Mouse (Mus musculus) spleen, postnatal 14 days (tissue): ENCODE measurements around the gene Vps37c.

Source experiments
- DNase-seq, 2 experiments: peaks; one replicate each; pipeline ENCODE4 v3.0.0; 2021 to 2022; ENCODE audit warnings: low spot score in 2 of 2

Gene Vps37c

GRCm38 (mm10) chr19:10742145-10742544 is 53.6 kb downstream of the Vps37c start:
- DNase-seq = no peak

GRCm38 (mm10) chr19:10742565-10742964 is 54.0 kb downstream of the Vps37c start:
- no peak for DNase-seq

- DNase-seq = no peak
Measured at GRCm38 (mm10) chr19:10747182-10747581, 58.6 kb downstream of the Vps37c start.

GRCm38 (mm10) chr19:10747718-10748117 is 59.2 kb downstream of the Vps37c start:
- no peak for DNase-seq

- no peak for DNase-seq
Measured at GRCm38 (mm10) chr19:10748401-10749102, 60.0 kb downstream of the Vps37c start.

GRCm38 (mm10) chr19:10749295-10749694 is 60.8 kb downstream of the Vps37c start:
- no peak for DNase-seq

- DNase-seq = no peak
Measured at GRCm38 (mm10) chr19:10750161-10750560, 61.6 kb downstream of the Vps37c start.

- DNase-seq = no peak
Measured at GRCm38 (mm10) chr19:10751607-10752006, 63.1 kb downstream of the Vps37c start.

GRCm38 (mm10) chr19:10752106-10752505 is 63.6 kb downstream of the Vps37c start:
- DNase-seq = no peak

GRCm38 (mm10) chr19:10752646-10753045 is 64.1 kb downstream of the Vps37c start:
- DNase-seq = no peak

- no peak for DNase-seq
Measured at GRCm38 (mm10) chr19:10757125-10757524, 68.6 kb downstream of the Vps37c start.

GRCm38 (mm10) chr19:10757526-10757925 is 69.0 kb downstream of the Vps37c start:
- no peak for DNase-seq

- DNase-seq = no peak
Measured at GRCm38 (mm10) chr19:10758708-10759107, 70.2 kb downstream of the Vps37c start.

- DNase-seq = no peak
Measured at GRCm38 (mm10) chr19:10759525-10759924, 71.0 kb downstream of the Vps37c start.

- DNase-seq = no peak
Measured at GRCm38 (mm10) chr19:10759983-10760831, 71.7 kb downstream of the Vps37c start.

- DNase-seq = no peak
Measured at GRCm38 (mm10) chr19:10761794-10762415, 73.4 kb downstream of the Vps37c start.

- no peak for DNase-seq
Measured at GRCm38 (mm10) chr19:10762468-10762867, 73.9 kb downstream of the Vps37c start.

- no peak for DNase-seq
Measured at GRCm38 (mm10) chr19:10763381-10764031, 75.0 kb downstream of the Vps37c start.
